Mouse (Mus musculus) cortical plate, adult 2 months (tissue): ENCODE measurements around the gene Ptprg. TPM values are rescaled to one million over a fixed set of nuclear protein-coding genes. Genes with fewer than 3 reads are reported as not detected.

ENCODE experiments used
- H3K27ac ChIP-seq: fragments of 200-500 bp; 2 replicates; pipeline ENCODE4 v1.5.1; 2012; ENCODE audit warnings: low read length, control low read depth, inconsistent platforms; ENCODE audit not compliant: insufficient read depth
- H3K4me1 ChIP-seq: fragments of 200-500 bp; 2 replicates; pipeline ENCODE4 v1.6.1; 2011; ENCODE audit warnings: low read length; ENCODE audit not compliant: control insufficient read depth, insufficient read depth
- H3K4me3 ChIP-seq: fragments of 200-500 bp; 2 replicates; pipeline ENCODE4 v1.5.1; 2011; ENCODE audit warnings: mild to moderate bottlenecking, low read length, control low read depth; ENCODE audit not compliant: insufficient read depth
- CTCF ChIP-seq: fragments of 200-500 bp; IDR thresholded peaks from 2 replicates; pipeline ENCODE4 v1.5.1; 2011; ENCODE audit warnings: mild to moderate bottlenecking, control low read depth, low read length; ENCODE audit not compliant: insufficient read depth; ENCODE audit errors: extremely low read depth
- POLR2A ChIP-seq: fragments of 200-500 bp; IDR thresholded peaks from 2 replicates; pipeline ENCODE4 v1.6.1; 2011; ENCODE audit warnings: mild to moderate bottlenecking, low read length, control low read depth; ENCODE audit not compliant: insufficient read depth; ENCODE audit errors: extremely low read depth
- polyA plus RNA-seq: library from polyadenylated mRNA; depleted of rRNA; stranded (reverse); fragments of >200 nt; gene quantifications from 2 replicates; pipeline ENCODE4 v1.2.3, GENCODE M21; 2012

The Ptprg gene
- polyA plus RNA-seq, 1 experiment, result 27.9 TPM

DNA sequence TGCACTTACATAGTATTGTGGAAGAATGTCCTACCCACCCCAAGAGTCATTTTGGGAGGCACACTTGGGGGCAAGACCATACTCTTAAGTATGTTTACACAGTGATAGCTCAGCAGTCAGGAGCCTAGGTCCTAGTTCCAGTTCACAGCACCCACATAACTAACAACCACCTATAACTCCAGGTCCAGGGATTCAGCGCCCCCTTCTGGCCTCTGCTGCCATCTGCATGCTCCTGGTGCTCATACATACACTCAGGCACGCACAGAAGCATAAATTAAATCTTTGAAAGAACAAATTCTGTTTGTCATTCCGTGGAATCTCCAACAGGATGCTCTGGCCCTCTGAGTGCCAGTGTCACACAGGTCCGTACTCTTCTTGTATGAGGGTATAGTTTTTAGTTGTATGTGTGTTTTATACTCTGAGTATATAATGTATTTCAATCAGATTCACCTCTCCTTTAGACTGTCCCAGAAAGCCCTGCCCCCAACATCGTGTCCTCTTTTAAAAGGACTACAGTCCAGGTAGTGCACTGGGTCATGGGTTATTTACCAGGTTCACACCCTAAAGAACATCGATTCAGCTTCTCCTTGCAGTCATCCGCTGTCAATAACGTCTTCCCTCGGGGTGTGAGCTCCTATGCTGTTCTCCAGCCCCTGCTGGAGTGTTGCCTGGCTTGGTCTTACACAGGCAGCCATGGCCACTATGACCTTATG is 157.2 kb downstream of the Ptprg start:
- H3K4me1 ChIP-seq, result peaks cover 2% of the 10 kb centered on the region
- H3K4me3 ChIP-seq, result no peak overlapping the region
- TF ChIP-seq POLR2A (no peak), CTCF (0 out of 2 replicates have a peak, but pooled peaks have one; percentile 3)
- H3K27ac ChIP-seq, result no peak overlapping the region

DNA sequence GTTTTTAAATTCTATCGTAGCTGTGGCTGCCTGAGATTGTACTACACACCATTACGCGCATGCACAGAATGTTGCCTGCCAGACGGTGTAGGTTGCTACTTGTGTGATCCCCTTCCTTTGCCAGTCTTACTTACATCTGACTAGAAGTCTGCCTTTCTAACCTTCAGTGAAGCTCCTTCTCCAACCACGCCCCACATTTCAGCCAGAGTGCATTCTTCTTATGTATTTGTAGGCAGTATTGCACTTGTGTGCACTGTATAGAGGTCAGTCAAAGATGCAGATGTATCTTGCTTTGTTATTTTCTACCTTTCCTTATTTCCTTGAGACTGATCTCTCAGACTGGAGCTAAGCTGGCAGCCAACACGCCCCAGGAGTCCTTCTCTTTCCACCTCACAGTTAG is 158.8 kb downstream of the Ptprg start:
- TF ChIP-seq POLR2A (no peak), CTCF (no peak)
- Histone ChIP-seq H3K27ac (no peak overlapping the region; the same call in 1 of the 2 replicates), H3K4me1 (peaks cover 2% of the 10 kb centered on the region), H3K4me3 (no peak overlapping the region)

GRCm38 (mm10) chr14:11716230-11716629 is 162.9 kb downstream of the Ptprg start:
- peaks cover 1% of the 10 kb centered on the region; the same call in 1 of the 2 replicates for H3K4me1 ChIP-seq
- no peak overlapping the region for H3K4me3 ChIP-seq
- no peak for TF ChIP-seq POLR2A
- no peak for TF ChIP-seq CTCF
- H3K27ac ChIP-seq, result no peak overlapping the region

DNA sequence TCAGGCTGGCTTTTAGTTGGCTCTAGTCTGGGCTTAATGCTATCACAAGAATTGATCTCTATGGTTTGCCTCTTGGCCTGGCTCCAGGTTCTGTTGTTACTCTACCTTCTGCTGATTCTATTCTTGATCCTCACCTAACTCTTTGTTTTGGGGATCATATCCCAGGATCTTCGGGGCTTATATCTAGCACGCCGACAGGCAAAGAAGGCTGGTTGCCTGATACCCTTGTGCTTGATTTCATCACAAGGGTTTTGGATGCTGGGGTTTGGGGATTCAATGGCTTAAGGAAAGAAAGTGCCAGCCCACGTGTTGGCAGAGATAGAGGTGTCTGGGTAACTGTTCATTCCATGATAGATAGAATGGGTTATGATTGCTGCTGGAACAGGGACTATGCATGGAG is 164.9 kb downstream of the Ptprg start:
- no peak overlapping the region for H3K27ac ChIP-seq
- no peak overlapping the region for H3K4me3 ChIP-seq
- no peak for TF ChIP-seq CTCF
- TF ChIP-seq POLR2A, result no peak
- H3K4me1 ChIP-seq, result peaks cover 1% of the 10 kb centered on the region; the same call in 1 of the 2 replicates

DNA sequence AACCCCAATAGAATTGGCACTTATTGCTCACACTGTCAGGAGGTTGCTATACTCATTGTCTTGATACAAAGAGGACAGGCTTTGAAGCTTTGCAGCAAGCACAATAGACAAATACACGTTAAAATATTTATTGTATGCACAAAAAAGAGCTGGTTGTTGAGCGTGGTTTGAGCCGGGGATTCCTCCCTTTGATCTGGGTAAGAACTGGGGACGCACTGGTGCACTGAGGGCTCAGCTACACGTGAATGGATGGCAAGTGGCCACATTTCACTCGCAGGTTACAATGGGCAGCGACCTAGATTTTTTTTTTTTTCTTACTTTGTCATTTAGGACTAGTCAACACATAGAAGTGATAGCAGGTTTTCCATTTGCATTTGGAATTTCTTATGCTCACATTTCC is 165.9 kb downstream of the Ptprg start:
- TF ChIP-seq POLR2A, result no peak
- TF ChIP-seq CTCF, result no peak
- H3K4me1 ChIP-seq, result 0 out of 2 replicates have a peak, but pooled peaks cover 1% of the 10 kb centered on the region
- no peak overlapping the region for H3K27ac ChIP-seq
- no peak overlapping the region for H3K4me3 ChIP-seq

DNA sequence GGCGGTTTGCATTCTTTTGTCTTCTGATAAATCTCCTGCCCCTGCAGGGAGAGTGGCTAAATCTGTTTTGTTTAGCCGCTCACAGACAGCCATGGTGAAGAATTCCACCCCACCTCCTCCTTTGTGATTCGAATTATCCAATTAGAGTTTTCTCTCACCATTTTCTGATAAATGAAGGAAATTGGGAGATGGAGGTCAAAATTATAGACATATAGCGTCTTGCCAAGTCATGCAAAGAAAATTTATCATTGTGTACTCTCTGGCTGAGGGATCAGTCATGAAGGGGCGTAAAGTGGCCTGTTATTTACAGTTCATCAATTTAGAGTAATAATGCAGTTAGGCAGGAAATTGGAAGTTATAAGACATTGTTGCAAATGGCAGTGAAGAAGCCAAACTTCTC is 168.8 kb downstream of the Ptprg start:
- Histone ChIP-seq H3K4me3 (no peak overlapping the region), H3K4me1 (0 out of 2 replicates have a peak, but pooled peaks cover 1% of the 10 kb centered on the region), H3K27ac (no peak overlapping the region)
- TF ChIP-seq CTCF (no peak), POLR2A (no peak)

DNA sequence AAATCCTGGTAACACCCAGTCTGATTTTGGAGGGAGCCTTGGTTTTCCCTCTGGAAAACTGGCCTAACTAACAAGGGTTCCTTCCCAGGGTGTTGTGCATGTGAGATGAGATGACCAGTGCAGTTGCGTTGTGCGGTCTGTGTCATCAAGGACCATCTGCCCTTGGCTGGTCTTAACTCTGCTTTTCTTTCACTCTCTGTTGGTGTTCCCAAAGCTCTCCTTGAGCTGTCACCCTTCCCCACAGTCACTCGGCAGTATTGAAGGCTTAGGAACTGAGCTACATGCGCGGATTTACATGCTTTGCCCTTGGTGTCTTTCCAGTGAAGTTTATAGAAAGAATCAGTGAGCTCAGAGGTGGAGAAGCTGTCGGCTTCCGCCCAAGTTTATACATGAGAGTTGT is 170.5 kb downstream of the Ptprg start:
- no peak overlapping the region for H3K27ac ChIP-seq
- no peak overlapping the region for H3K4me3 ChIP-seq
- 0 out of 2 replicates have a peak, but pooled peaks cover 1% of the 10 kb centered on the region for H3K4me1 ChIP-seq
- TF ChIP-seq POLR2A, result no peak
- TF ChIP-seq CTCF, result no peak

GRCm38 (mm10) chr14:11731223-11731920 is 178.0 kb downstream of the Ptprg start:
- no peak overlapping the region for H3K4me3 ChIP-seq
- H3K4me1 ChIP-seq, result no peaks in the 10 kb centered on the region
- H3K27ac ChIP-seq, result no peak overlapping the region
- TF ChIP-seq POLR2A (no peak), CTCF (no peak)

DNA sequence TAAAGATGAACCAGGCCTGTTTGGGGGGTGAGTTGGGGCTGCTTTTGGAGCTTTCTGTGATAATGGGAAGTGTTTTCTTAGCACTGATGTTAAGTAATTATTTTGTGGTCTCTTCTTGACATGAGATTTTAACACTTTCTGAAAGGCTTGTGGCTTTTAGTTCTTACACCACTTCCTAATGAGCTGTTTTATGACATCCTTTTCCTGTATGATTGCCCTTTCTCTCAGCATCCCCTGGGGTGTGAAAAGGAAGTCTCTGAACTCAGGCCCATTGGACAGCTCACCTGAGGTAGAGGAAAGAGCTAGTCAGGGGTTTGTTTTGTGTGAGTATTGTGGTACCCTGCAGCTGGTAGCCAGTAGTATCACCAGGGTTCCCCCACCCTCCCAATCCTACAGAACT is 179.0 kb downstream of the Ptprg start:
- H3K4me1 ChIP-seq, result no peaks in the 10 kb centered on the region
- H3K27ac ChIP-seq, result no peak overlapping the region
- H3K4me3 ChIP-seq, result no peak overlapping the region
- TF ChIP-seq POLR2A (no peak), CTCF (no peak)

DNA sequence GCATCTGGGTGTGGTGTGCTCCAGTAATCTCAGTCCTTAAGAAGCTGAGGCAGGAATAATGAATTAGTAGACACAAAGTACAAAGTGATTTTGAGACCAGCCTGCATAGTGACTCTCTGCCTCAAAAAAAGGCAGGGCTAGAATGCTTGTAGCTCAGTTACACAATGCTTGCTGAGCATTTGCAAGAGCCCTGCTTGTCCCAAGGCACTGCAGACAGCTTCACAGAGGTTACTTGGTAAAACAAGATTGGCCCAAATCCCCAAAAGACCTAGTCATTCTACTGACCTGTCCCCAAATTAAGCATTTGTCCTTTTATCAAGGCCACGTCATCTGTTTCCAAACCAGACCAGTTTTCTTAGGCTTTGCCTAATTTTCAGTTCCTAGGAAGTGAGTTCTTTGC is 190.4 kb downstream of the Ptprg start:
- no peak overlapping the region for H3K27ac ChIP-seq
- TF ChIP-seq POLR2A, result no peak
- TF ChIP-seq CTCF, result no peak
- H3K4me1 ChIP-seq, result no peaks in the 10 kb centered on the region
- H3K4me3 ChIP-seq, result no peak overlapping the region
